Mouse (Mus musculus) heart, embryonic 14.5 days (tissue): ENCODE measurements around the gene Haghl. TPM values are rescaled to one million over a fixed set of nuclear protein-coding genes. Genes with fewer than 3 reads are reported as not detected.
A peak's percentile ranks its signal among the peaks of the same experiment; 100 is the strongest.

Source experiments
- ATAC-seq: fragments of 200-750 bp; cut with Nextera tagmentation; 2 replicates; pipeline ENCODE4 v1.8.0; 2017; ENCODE audit warnings: low read depth, moderate TSS enrichment; ENCODE audit not compliant: insufficient number of reproducible peaks, insufficient read depth, low FRiP score
- H3K27ac ChIP-seq, 2 experiments: fragments of 200-500 bp in 1 of 2; fragments of 300-500 bp in 1 of 2; sonication (generic) in 1 of 2; replicated peaks in 1 of 2; 2 replicates each; pipeline ENCODE4 v1.5.1; 2012 to 2014; ENCODE audit warnings: low read depth in 2 of 2, low read length in 2 of 2, control low read depth in 1 of 2, mild to moderate bottlenecking in 1 of 2, mixed read lengths in 1 of 2; ENCODE audit not compliant: control insufficient read depth in 1 of 2, insufficient read depth in 1 of 2
- H3K27me3 ChIP-seq: fragments of 300-500 bp; sonication (generic); 2 replicates; pipeline ENCODE4 v1.6.1; 2014; ENCODE audit warnings: mild to moderate bottlenecking, low read length, control low read depth; ENCODE audit not compliant: control insufficient read depth, insufficient read depth
- H3K36me3 ChIP-seq: fragments of 300-500 bp; sonication (generic); 2 replicates; pipeline ENCODE4 v1.6.1; 2014; ENCODE audit warnings: mild to moderate bottlenecking, control low read depth, low read length, mixed read lengths; ENCODE audit not compliant: control insufficient read depth, insufficient read depth
- H3K4me1 ChIP-seq, 2 experiments: fragments of 200-500 bp in 1 of 2; fragments of 300-500 bp in 1 of 2; sonication (generic) in 1 of 2; 2 replicates each; pipeline ENCODE4 v1.6.1; 2012 to 2014; ENCODE audit warnings: low read length in 2 of 2, control low read depth in 1 of 2, mixed read lengths in 1 of 2; ENCODE audit not compliant: control insufficient read depth in 2 of 2, insufficient read depth in 2 of 2
- H3K4me2 ChIP-seq: fragments of 300-500 bp; sonication (generic); 2 replicates; pipeline ENCODE4 v1.6.1; 2014; ENCODE audit warnings: mild to moderate bottlenecking, low read length
- H3K4me3 ChIP-seq, 2 experiments: fragments of 200-500 bp in 1 of 2; fragments of 300-500 bp in 1 of 2; sonication (generic) in 1 of 2; 2 replicates each; pipeline ENCODE4 v1.5.1; 2012 to 2014; ENCODE audit warnings: low read length in 2 of 2, mild to moderate bottlenecking in 2 of 2, control low read depth in 1 of 2, low read depth in 1 of 2, moderate library complexity in 1 of 2; ENCODE audit not compliant: control insufficient read depth in 1 of 2, insufficient read depth in 1 of 2
- H3K9ac ChIP-seq: fragments of 300-500 bp; sonication (generic); 2 replicates; pipeline ENCODE4 v1.6.1; 2014; ENCODE audit warnings: mild to moderate bottlenecking, low read length
- H3K9me3 ChIP-seq: fragments of 300-500 bp; sonication (generic); 2 replicates; pipeline ENCODE4 v1.6.1; 2016; ENCODE audit warnings: low read length, control low read depth; ENCODE audit not compliant: control insufficient read depth
- WGBS: fragments of 180-500 bp; shearing (Covaris S2); extraction: QIAGEN DNeasy Blood & Tissue Kit; methylation state at CpG from one replicate; pipeline ENCODE4 v1.1.7; 2014; 5-methylcytosine and 5-hydroxymethylcytosine counted together
- polyA plus RNA-seq: library from polyadenylated mRNA; unstranded; fragments of >200 nt; fragmentation: Nextera tagmentation; extraction: Ambion mirVana; gene quantifications from 2 replicates; pipeline ENCODE4 v1.2.1, GENCODE M21; 2014

Gene Haghl
- polyA plus RNA-seq, 1 experiment from 2014 or later = 60.2 TPM

DNA sequence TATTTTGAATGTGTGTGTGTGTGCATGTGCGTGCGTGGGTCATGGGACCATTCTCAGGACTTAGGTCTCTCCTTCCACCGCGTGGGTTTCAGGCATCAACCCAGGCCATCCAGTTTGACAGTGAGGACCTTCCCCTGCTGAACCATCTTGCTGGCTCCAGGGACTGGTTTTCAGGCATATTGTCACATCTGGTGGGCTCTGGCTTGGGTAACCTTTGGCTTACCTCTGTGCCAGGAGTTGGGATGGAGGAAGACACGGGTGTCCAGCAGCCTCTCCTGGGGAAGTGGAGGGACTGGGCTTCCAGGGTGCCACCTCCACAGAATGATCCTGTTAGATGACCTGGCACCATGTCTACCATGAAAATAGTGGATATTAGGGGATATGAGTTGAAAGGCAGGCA lies 7.5 kb downstream of the Haghl start:
- Histone ChIP-seq H3K4me1 (peaks cover 5 to 10% of the 10 kb centered on the region in 2 experiments), H3K4me3 (no peak overlapping the region), H3K27ac (no peak overlapping the region), H3K27me3 (no peaks in the 10 kb centered on the region), H3K9me3 (no peaks in the 10 kb centered on the region), H3K4me2 (no peak overlapping the region), H3K36me3 (peaks cover 63% of the 10 kb centered on the region), H3K9ac (no peak overlapping the region)
- no peak for ATAC-seq
- 94% methylated on average over 5 of the region's 5 CpGs for WGBS

GRCm38 (mm10) chr17:25775318-25776062 lies 10.0 kb downstream of the Haghl start:
- H3K4me1 ChIP-seq = peaks cover 5 to 8% of the 10 kb centered on the region in 2 experiments
- H3K9me3 ChIP-seq = no peaks in the 10 kb centered on the region
- H3K4me3 ChIP-seq = no peak overlapping the region
- no peak overlapping the region for H3K4me2 ChIP-seq
- H3K36me3 ChIP-seq = peaks cover 38% of the 10 kb centered on the region
- H3K27ac ChIP-seq = no peak overlapping the region
- no peaks in the 10 kb centered on the region for H3K27me3 ChIP-seq
- H3K9ac ChIP-seq = no peak overlapping the region
- no peak for ATAC-seq
- 82% methylated on average over 10 of the region's 10 CpGs for WGBS

- Histone ChIP-seq H3K9me3 (no peaks in the 10 kb centered on the region), H3K4me1 (peaks cover 5 to 8% of the 10 kb centered on the region in 2 experiments), H3K4me3 (peak within 1 kb of the TSS; percentile 72 to 75), H3K4me2 (peak within 1 kb of the TSS; percentile 77), H3K36me3 (peaks cover 20% of the 10 kb centered on the region), H3K9ac (peak within 1 kb of the TSS; percentile 90), H3K27me3 (no peaks in the 10 kb centered on the region), H3K27ac (peak within 1 kb of the TSS; percentile 20 to 39; a peak in 1 of 4 replicates)
- ATAC-seq = peak; percentile 67
- under 1% methylated on average over 37 of the region's 37 CpGs for WGBS
Measured at GRCm38 (mm10) chr17:25773549-25774120, 11.8 kb downstream of the Haghl start, which contains the start of gene Narfl. Narfl (plus strand) TSS chr17:25773776.

GRCm38 (mm10) chr17:25769331-25769730 lies 16.1 kb downstream of the Haghl start:
- no peak overlapping the region for H3K4me3 ChIP-seq
- H3K27me3 ChIP-seq = no peaks in the 10 kb centered on the region; the same call in 1 of the 2 replicates
- no peak for ATAC-seq
- H3K36me3 ChIP-seq = no peaks in the 10 kb centered on the region
- H3K4me1 ChIP-seq = peaks cover 3% of the 10 kb centered on the region in 2 experiments
- no peak overlapping the region for H3K27ac ChIP-seq
- H3K4me2 ChIP-seq = no peak overlapping the region
- H3K9ac ChIP-seq = no peak overlapping the region
- WGBS = 61% methylated on average over 9 of the region's 9 CpGs
- H3K9me3 ChIP-seq = no peaks in the 10 kb centered on the region

DNA sequence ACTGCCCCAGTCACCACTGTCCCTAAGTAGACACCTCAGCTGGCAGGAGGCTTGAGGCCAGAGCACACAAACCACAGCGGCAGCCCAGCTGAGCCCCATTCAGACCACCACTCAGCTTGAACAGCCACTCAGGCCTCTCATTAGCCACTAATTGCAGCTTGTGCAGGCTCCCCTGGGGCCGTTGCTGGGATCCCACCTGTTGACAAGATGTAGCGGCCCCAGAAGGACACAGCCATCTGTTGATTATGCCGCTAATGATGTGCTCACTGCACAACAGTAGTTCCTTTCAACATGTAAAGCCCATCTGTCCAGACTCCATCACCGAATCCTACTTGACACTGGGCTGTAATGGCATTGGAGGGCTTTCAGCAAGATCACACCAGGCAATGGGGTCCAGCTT lies 19.6 kb downstream of the Haghl start:
- Histone ChIP-seq H3K4me1 (no peaks in the 10 kb centered on the region), H3K4me2 (no peak overlapping the region), H3K9me3 (no peaks in the 10 kb centered on the region), H3K4me3 (no peak overlapping the region), H3K36me3 (no peaks in the 10 kb centered on the region), H3K27me3 (no peaks in the 10 kb centered on the region; the same call in 1 of the 2 replicates), H3K27ac (no peak overlapping the region), H3K9ac (no peak overlapping the region)
- ATAC-seq = no peak
- 55% methylated on average over 5 of the region's 5 CpGs for WGBS

- H3K9me3 ChIP-seq = no peaks in the 10 kb centered on the region
- no peak overlapping the region for H3K27ac ChIP-seq
- no peaks in the 10 kb centered on the region for H3K4me1 ChIP-seq
- H3K9ac ChIP-seq = no peak overlapping the region
- no peak overlapping the region for H3K4me2 ChIP-seq
- no peak for ATAC-seq
- no peak overlapping the region for H3K4me3 ChIP-seq
- H3K36me3 ChIP-seq = no peaks in the 10 kb centered on the region
- WGBS = 35% methylated on average over 3 of the region's 3 CpGs
- no peaks in the 10 kb centered on the region; the same call in 1 of the 2 replicates for H3K27me3 ChIP-seq
Measured at GRCm38 (mm10) chr17:25762591-25762990, 22.9 kb downstream of the Haghl start.

DNA sequence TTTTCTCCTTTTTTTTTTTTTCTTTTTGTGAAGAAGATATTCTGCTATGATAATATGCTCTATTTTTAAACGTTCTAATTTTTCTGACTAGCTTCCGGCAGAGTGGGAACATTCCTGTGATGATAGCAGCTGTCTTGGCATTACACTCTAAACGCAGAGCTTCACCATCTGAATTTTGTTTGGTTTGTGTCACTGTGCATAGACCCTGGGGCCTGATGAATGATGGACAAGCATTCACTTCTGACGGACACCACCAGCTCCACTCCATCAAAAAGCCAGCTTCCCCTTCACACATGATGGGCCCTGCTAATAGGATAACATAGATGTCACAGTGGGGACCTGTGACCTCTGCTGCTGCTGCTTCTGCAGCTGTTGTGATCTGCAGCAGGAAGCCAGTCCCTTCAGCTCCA lies 23.9 kb downstream of the Haghl start:
- Histone ChIP-seq H3K27ac (no peak overlapping the region), H3K4me3 (no peak overlapping the region), H3K4me1 (no peaks in the 10 kb centered on the region; a peak in 1 of 4 replicates), H3K27me3 (no peaks in the 10 kb centered on the region; the same call in 1 of the 2 replicates), H3K9me3 (no peaks in the 10 kb centered on the region), H3K9ac (no peak overlapping the region), H3K4me2 (no peak overlapping the region), H3K36me3 (no peaks in the 10 kb centered on the region)
- ATAC-seq = no peak
- 21% methylated on average over 4 of the region's 4 CpGs for WGBS
